Mouse (Mus musculus): ENCODE results near the gene Olfr1415. TPM values are rescaled to one million over a fixed set of nuclear protein-coding genes. Genes with fewer than 3 reads are reported as not detected.

The Olfr1415 gene
- not detected for polyA plus RNA-seq (2015; fragmentation: Illumina TruSeq; extraction: RNeasy Lipid Tissue Mini Kit (QIAGEN cat#74804); ENCODE audit: low read depth, low replicate concordance)

DNA sequence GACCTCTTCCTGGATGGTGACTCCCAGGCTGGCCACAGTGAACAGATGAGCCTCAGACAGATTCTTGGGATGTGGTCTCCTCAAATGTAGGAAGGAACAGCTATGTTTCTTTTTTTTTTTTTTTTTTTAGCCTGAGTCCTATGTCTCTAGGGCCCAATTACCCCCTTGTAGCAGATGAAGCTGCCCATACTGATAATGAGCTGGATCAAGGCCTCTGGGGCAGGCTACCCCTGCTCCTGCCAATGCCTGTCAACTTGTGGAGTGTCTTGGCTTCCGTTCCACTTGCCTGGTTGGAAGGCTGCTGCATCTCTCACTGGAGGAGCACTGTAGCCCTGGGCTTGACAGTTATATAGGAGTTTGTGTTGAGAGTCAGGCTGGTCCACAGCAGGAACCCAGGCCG is at the start of gene Olfr1415:
TSS of gene Olfr1415 (minus strand) at position 101 of the 400 bp plus-strand sequence.

DNA sequence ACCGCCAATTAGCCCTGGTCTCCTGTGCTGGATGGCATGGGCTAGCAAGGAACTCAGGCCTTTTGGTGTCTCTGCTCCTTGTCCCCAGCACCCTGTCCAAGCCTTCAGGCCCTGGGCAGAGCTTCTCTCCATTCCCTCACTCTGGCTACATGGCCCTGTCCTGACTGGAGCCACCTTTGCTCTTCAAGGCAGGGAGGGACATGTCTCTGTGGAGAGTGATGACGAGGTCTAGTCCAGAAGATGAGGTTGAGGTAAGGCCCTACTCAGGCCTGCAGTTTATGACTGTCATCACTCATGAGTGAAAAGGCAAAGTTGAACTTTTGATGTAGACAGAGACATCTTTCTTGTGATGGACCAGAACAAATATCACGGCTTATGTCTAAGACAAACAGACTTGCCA is 22.7 kb upstream of the Olfr1415 start, which contains the start of gene Olfr1414:
TSS of gene Olfr1414 (minus strand) at position 101 of the 400 bp plus-strand sequence.

DNA sequence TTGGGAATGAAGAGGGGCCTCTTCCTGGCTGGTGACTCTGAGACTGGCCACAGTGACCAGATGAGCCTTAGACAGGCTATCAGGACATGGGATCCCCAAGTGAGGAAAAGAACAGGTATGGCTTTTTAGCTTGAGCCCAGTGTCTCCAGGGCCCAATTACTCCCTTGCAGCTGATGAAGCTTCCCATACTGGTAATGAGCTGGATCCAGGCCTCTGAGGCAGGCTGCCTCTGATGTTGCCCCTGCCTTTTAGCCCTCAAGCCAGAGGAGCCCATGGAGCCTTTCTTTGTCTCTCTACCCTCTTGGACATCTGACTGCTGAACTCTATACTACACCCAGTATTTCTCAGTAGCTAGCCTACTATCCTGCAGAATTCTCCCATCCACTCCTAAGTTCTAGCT is 10.9 kb downstream of the Olfr1415 start, which contains the start of gene Olfr1416:
TSS of gene Olfr1416 (minus strand) at position 101 of the 400 bp plus-strand sequence.

GRCm38 (mm10) chr1:92473165-92474041 is 22.5 kb downstream of the Olfr1415 start, which contains the start of gene Ndufa10:
TSS of gene Ndufa10 (minus strand) at chr1:92473860.

Other genes starting within 250 kb of the Olfr1415 start
- 204 TPM for gene Ndufa10, start 22.2 kb downstream of the Olfr1415 start, polyA plus RNA-seq (2015; fragmentation: Illumina TruSeq; extraction: RNeasy Lipid Tissue Mini Kit (QIAGEN cat#74804); ENCODE audit: low read depth, low replicate concordance)
- not detected for gene Olfr1416, start 11.0 kb downstream of the Olfr1415 start, polyA plus RNA-seq (2015; fragmentation: Illumina TruSeq; extraction: RNeasy Lipid Tissue Mini Kit (QIAGEN cat#74804); ENCODE audit: low read depth, low replicate concordance)
- not detected for gene Olfr1414, start 22.6 kb upstream of the Olfr1415 start, polyA plus RNA-seq (2015; fragmentation: Illumina TruSeq; extraction: RNeasy Lipid Tissue Mini Kit (QIAGEN cat#74804); ENCODE audit: low read depth, low replicate concordance)
- gene Olfr1413, start 75.2 kb upstream of the Olfr1415 start, polyA plus RNA-seq (2015; fragmentation: Illumina TruSeq; extraction: RNeasy Lipid Tissue Mini Kit (QIAGEN cat#74804); ENCODE audit: low read depth, low replicate concordance) = not detected
- gene Olfr1412, start 89.7 kb upstream of the Olfr1415 start, polyA plus RNA-seq (2015; fragmentation: Illumina TruSeq; extraction: RNeasy Lipid Tissue Mini Kit (QIAGEN cat#74804); ENCODE audit: low read depth, low replicate concordance) = not detected
- gene Olfr1411, start 98.3 kb upstream of the Olfr1415 start, polyA plus RNA-seq (2015; fragmentation: Illumina TruSeq; extraction: RNeasy Lipid Tissue Mini Kit (QIAGEN cat#74804); ENCODE audit: low read depth, low replicate concordance) = not detected
- gene Olfr1410, start 109.7 kb upstream of the Olfr1415 start, polyA plus RNA-seq (2015; fragmentation: Illumina TruSeq; extraction: RNeasy Lipid Tissue Mini Kit (QIAGEN cat#74804); ENCODE audit: low read depth, low replicate concordance) = not detected
- not detected for gene Olfr12, start 121.7 kb upstream of the Olfr1415 start, polyA plus RNA-seq (2015; fragmentation: Illumina TruSeq; extraction: RNeasy Lipid Tissue Mini Kit (QIAGEN cat#74804); ENCODE audit: low read depth, low replicate concordance)
- gene Cops9, start 145.9 kb upstream of the Olfr1415 start, polyA plus RNA-seq (2015; fragmentation: Illumina TruSeq; extraction: RNeasy Lipid Tissue Mini Kit (QIAGEN cat#74804); ENCODE audit: low read depth, low replicate concordance) = 505 TPM
- gene Otos, start 152.7 kb upstream of the Olfr1415 start, polyA plus RNA-seq (2015; fragmentation: Illumina TruSeq; extraction: RNeasy Lipid Tissue Mini Kit (QIAGEN cat#74804); ENCODE audit: low read depth, low replicate concordance) = 0.77 TPM

Data from brain, adult 10 weeks (tissue).